Mouse (Mus musculus) kidney, adult 2 months (tissue): Measurements from ENCODE around the gene Itgam.
A peak's percentile ranks its signal among the peaks of the same experiment; 100 is the strongest.

Experiments used
- CTCF ChIP-seq: fragments of 200-500 bp; conservative IDR thresholded peaks from 2 replicates; pipeline ENCODE4 v1.5.1; 2011; ENCODE audit warnings: low read depth, mild to moderate bottlenecking, control low read depth, low read length, moderate library complexity, mixed read lengths; ENCODE audit not compliant: insufficient read depth, insufficient read length
- POLR2A ChIP-seq: fragments of 200-500 bp; IDR thresholded peaks from one replicate; pipeline ENCODE4 v1.6.1; 2011; ENCODE audit warnings: low read depth, low read length, control low read depth

DNA sequence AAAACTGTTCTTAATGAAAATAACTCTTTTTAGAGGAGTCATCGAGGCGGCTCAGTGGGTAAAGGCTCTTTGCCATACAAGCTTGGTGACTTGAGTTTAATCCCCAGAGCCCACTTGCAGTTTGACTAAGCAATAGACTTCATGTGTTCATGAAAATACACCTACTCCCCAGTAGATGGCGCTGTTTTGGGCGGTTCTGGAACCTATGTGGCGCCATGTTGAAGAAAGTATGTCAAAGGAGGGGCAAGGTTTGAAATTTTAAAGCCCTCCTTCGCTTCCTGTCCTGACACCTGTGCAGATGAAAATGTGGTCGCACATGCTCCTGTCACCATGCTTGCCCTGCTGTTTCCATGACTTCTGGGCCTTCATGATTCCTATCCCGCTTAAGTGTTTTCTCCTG, 39.5 kb upstream of the Itgam start:
- TF ChIP-seq CTCF (peak; percentile 29; the same call in 1 of the 2 replicates), POLR2A (no peak)
